Mouse (Mus musculus) MEL (cell line): ENCODE results near the gene Gm42421. TPM values are rescaled to one million over a fixed set of nuclear protein-coding genes. Genes with fewer than 3 reads are reported as not detected.

ENCODE experiments used
- DNase-seq: peaks from one replicate; pipeline ENCODE4 v3.0.0; 2011; ENCODE audit warnings: low read depth, low spot score
- H3K27ac ChIP-seq: 2 replicates; pipeline ENCODE4 v1.5.1; 2012; ENCODE audit warnings: low read depth, mild to moderate bottlenecking, control low read depth, low read length, moderate library complexity; ENCODE audit not compliant: control insufficient read depth
- H3K27me3 ChIP-seq, 2 experiments: fragments of 150-350 bp in 1 of 2; sonication (generic) in 1 of 2; 2 replicates each; pipeline ENCODE4 v1.6.1; 2012; ENCODE audit warnings: low read length in 2 of 2, mild to moderate bottlenecking in 2 of 2, improper control_type of control experiment in 1 of 2, moderate library complexity in 1 of 2; ENCODE audit not compliant: insufficient read depth in 2 of 2, control insufficient read depth in 1 of 2
- H3K36me3 ChIP-seq, 2 experiments: 2 replicates each; pipeline ENCODE4 v1.6.1; 2012 to 2014; ENCODE audit warnings: low read length in 2 of 2, improper control_type of control experiment in 1 of 2, inconsistent platforms in 1 of 2, mild to moderate bottlenecking in 1 of 2; ENCODE audit not compliant: insufficient read depth in 2 of 2, control insufficient read depth in 1 of 2
- H3K4me1 ChIP-seq, 2 experiments: fragments of 150-350 bp in 1 of 2; sonication (generic) in 1 of 2; 2 replicates each; pipeline ENCODE4 v1.6.1; 2012; ENCODE audit warnings: low read length in 2 of 2, improper control_type of control experiment in 1 of 2, mild to moderate bottlenecking in 1 of 2; ENCODE audit not compliant: insufficient read depth in 2 of 2, control insufficient read depth in 1 of 2
- H3K4me3 ChIP-seq, 2 experiments: fragments of 150-350 bp in 1 of 2; sonication (generic) in 1 of 2; 2 replicates each; pipeline ENCODE4 v1.5.1; 2012; ENCODE audit warnings: low read depth in 2 of 2, low read length in 2 of 2, mild to moderate bottlenecking in 2 of 2, moderate library complexity in 2 of 2, control low read depth in 1 of 2, improper control_type of control experiment in 1 of 2; ENCODE audit not compliant: control insufficient read depth in 1 of 2, insufficient read depth in 1 of 2
- H3K79me2 ChIP-seq: 2 replicates; pipeline ENCODE4 v1.6.1; 2012; ENCODE audit warnings: mild to moderate bottlenecking, low read length, moderate library complexity; ENCODE audit not compliant: control insufficient read depth, poor library complexity, insufficient read depth
- H3K9ac ChIP-seq: 2 replicates; pipeline ENCODE4 v1.6.1; 2012; ENCODE audit warnings: low read depth, mild to moderate bottlenecking, control low read depth, low read length, moderate library complexity; ENCODE audit not compliant: control insufficient read depth, poor library complexity, severe bottlenecking
- H3K9me3 ChIP-seq: fragments of 150-350 bp; sonication (generic); replicated peaks from 2 replicates; pipeline ENCODE4 v1.6.1; 2012; ENCODE audit warnings: mild to moderate bottlenecking, low read length, improper control_type of control experiment, moderate library complexity; ENCODE audit not compliant: insufficient read depth
- BHLHE40 ChIP-seq: IDR thresholded peaks from 2 replicates; pipeline ENCODE4 v1.6.1; 2012; ENCODE audit warnings: low read depth, mild to moderate bottlenecking, inconsistent platforms, low read length, improper control_type of control experiment, borderline replicate concordance
- ELF1 ChIP-seq: IDR thresholded peaks from 2 replicates; pipeline ENCODE4 v1.6.1; 2014; ENCODE audit warnings: low read depth, mild to moderate bottlenecking, inconsistent platforms, low read length, improper control_type of control experiment, moderate library complexity
- ETS1 ChIP-seq: IDR thresholded peaks from 2 replicates; pipeline ENCODE4 v1.6.1; 2012; ENCODE audit warnings: low read depth, mild to moderate bottlenecking, inconsistent platforms, low read length, improper control_type of control experiment, moderate library complexity
- GABPA ChIP-seq: IDR thresholded peaks from 2 replicates; pipeline ENCODE4 v1.6.1; 2012; ENCODE audit warnings: low read depth, mild to moderate bottlenecking, inconsistent platforms, low read length, improper control_type of control experiment, moderate library complexity
- KAT2A ChIP-seq: conservative IDR thresholded peaks from 2 replicates; pipeline ENCODE4 v1.6.1; 2012; ENCODE audit warnings: low read depth, low read length, improper control_type of control experiment, inconsistent platforms
- MAZ ChIP-seq: IDR thresholded peaks from 2 replicates; pipeline ENCODE4 v1.6.1; 2012; ENCODE audit warnings: low read depth, mild to moderate bottlenecking, inconsistent platforms, low read length, improper control_type of control experiment
- MEF2A ChIP-seq: IDR thresholded peaks from 2 replicates; pipeline ENCODE4 v1.6.1; 2014; ENCODE audit warnings: low read depth, mild to moderate bottlenecking, inconsistent platforms, low read length, improper control_type of control experiment; ENCODE audit not compliant: poor library complexity, insufficient replicate concordance, severe bottlenecking; ENCODE audit errors: extremely low read depth
- MXI1 ChIP-seq: IDR thresholded peaks from 2 replicates; pipeline ENCODE4 v1.6.1; 2011; ENCODE audit warnings: mild to moderate bottlenecking, low read depth, low read length, improper control_type of control experiment
- POLR2AphosphoS5 ChIP-seq: IDR thresholded peaks from 2 replicates; pipeline ENCODE4 v1.6.1; 2012; ENCODE audit warnings: low read depth, borderline replicate concordance, mild to moderate bottlenecking, inconsistent platforms, low read length, moderate library complexity, mixed read lengths
- RCOR1 ChIP-seq: IDR thresholded peaks from 2 replicates; pipeline ENCODE4 v1.6.1; 2012; ENCODE audit warnings: low read depth, mild to moderate bottlenecking, inconsistent platforms, low read length, improper control_type of control experiment
- SIN3A ChIP-seq: IDR thresholded peaks from 2 replicates; pipeline ENCODE4 v1.6.1; 2012; ENCODE audit warnings: low read length, improper control_type of control experiment, inconsistent platforms
- SMC3 ChIP-seq: IDR thresholded peaks from 2 replicates; pipeline ENCODE4 v1.6.1; 2011; ENCODE audit warnings: low read depth, low read length, improper control_type of control experiment
- TAL1 ChIP-seq: IDR thresholded peaks from 2 replicates; pipeline ENCODE4 v1.6.1; 2012; ENCODE audit warnings: mild to moderate bottlenecking, inconsistent platforms, low read length, moderate library complexity, mixed read lengths
- TCF12 ChIP-seq: IDR thresholded peaks from 2 replicates; pipeline ENCODE4 v1.6.1; 2014; ENCODE audit warnings: low read depth, mild to moderate bottlenecking, inconsistent platforms, low read length, improper control_type of control experiment, moderate library complexity
- USF1 ChIP-seq: IDR thresholded peaks from 2 replicates; pipeline ENCODE4 v1.6.1; 2014; ENCODE audit warnings: low read depth, mild to moderate bottlenecking, inconsistent platforms, low read length, improper control_type of control experiment, moderate library complexity
- USF2 ChIP-seq, 2 experiments: IDR thresholded peaks; 2 replicates each; pipeline ENCODE4 v1.6.1; 2011 to 2012; ENCODE audit warnings: improper control_type of control experiment in 2 of 2, low read length in 2 of 2, borderline replicate concordance in 1 of 2, inconsistent platforms in 1 of 2, low read depth in 1 of 2, mild to moderate bottlenecking in 1 of 2; ENCODE audit not compliant: insufficient read depth in 1 of 2
- ZKSCAN1 ChIP-seq: IDR thresholded peaks from 2 replicates; pipeline ENCODE4 v1.6.1; 2012; ENCODE audit warnings: low read depth, mild to moderate bottlenecking, inconsistent platforms, low read length, improper control_type of control experiment, moderate library complexity
- ZMIZ1 ChIP-seq: IDR thresholded peaks from 2 replicates; pipeline ENCODE4 v1.6.1; 2012; ENCODE audit warnings: low read depth, mild to moderate bottlenecking, inconsistent platforms, low read length, improper control_type of control experiment, moderate library complexity
- ZNF384 ChIP-seq: IDR thresholded peaks from 2 replicates; pipeline ENCODE4 v1.6.1; 2012; ENCODE audit warnings: low read depth, mild to moderate bottlenecking, inconsistent platforms, low read length, improper control_type of control experiment
- polyA plus RNA-seq, 2 experiments: library from polyadenylated mRNA; stranded (reverse) in 1 of 2; unstranded in 1 of 2; fragments of >175 nt in 1 of 2; fragments of >200 nt in 1 of 2; gene quantifications; 2 replicates each; pipeline versions ENCODE4 v1.2.1 to v1.2.4; 2012; ENCODE audit warnings: low replicate concordance in 2 of 2, low read depth in 1 of 2; ENCODE audit not compliant: insufficient read length in 2 of 2, insufficient read depth in 1 of 2, missing spikeins in 1 of 2
- total RNA-seq: library from RNA; depleted of rRNA; stranded (reverse); fragments of 300-350 nt; gene quantifications from 2 replicates; pipeline ENCODE4 v1.2.3, GENCODE M21; 2012

Gene Gm42421
- total and polyA plus RNA-seq, 3 experiments, result 0.39 to 0.84 TPM; not detected in 1

DNA sequence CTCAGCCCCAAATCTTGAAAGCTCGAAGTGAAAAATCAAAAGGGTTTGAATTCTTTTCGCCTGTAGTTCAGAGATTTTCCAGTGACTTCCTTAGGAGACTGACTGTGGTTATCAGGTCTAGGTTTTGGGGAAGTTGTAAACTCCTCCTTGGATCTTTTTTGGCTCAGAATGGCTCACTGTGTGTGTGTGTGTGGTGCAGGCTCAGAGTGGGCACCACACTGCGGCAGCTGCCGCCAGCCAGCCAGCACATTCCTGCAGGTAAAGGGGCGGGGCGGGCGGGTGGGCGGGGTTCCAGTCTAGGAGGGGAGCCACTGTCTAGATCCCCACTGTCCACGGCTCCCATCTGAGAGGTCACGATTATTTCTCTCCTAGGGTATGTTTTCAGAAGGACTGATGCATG lies 13.6 kb downstream of the Gm42421 start (continued):
- no peak for TF ChIP-seq MAZ
- TF ChIP-seq, all 39 proteins: peak for 0

DNA sequence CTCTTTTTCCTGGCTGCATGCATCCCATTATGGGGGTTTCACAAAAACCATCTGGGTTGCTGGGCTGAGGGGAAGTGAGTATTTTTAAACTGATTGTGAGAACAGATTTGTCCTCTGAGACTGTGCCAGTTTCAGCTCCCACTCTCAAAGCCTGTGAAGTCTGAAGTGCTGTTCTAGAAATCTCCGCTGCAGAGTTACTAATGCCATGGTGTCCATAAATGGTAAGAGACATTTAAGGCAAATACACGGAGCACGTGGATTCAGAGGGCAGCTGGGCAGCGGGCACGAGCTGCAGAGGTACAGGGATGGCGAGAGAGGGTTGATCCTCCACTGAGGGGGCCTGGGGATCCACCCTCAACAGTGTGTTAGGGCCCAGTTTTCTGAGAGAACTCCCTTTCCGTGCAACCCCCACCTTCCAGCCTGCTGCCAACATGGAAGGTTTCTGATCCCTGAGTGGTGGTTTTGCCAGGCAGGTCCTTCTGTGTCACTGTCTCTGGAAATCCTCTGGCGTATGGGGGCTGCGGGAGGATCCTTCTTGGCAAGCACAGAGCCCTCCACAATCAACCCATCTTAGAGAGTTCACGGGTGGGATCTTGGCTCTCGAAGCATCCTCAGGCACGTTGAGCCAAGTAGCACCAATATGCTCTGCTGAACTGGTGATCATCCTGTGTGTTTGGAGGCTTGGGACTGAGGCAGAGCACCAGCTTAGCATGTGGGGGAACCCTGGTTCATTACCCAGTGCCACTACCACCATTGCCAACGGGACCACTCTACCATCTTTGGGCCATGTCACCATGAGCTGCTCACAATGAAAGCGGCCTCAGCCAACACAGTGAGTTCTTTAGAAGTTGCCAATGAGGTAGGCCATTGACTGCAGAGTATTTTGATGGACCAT lies 15.5 kb downstream of the Gm42421 start:
- no peaks in the 10 kb centered on the region for H3K79me2 ChIP-seq
- TF ChIP-seq KAT2A (no peak), POLR2AphosphoS5 (no peak), SIN3A (no peak), ZKSCAN1 (no peak), USF1 (no peak), ELF1 (no peak), GABPA (no peak), ZNF384 (no peak), ETS1 (no peak), MXI1 (no peak), MEF2A (no peak), RCOR1 (no peak), TCF12 (no peak), ZMIZ1 (no peak), SMC3 (no peak), BHLHE40 (no peak), TAL1 (no peak), USF2 (IDR thresholded peaks at IDR 0.05; ENCODE audit: borderline replicate concordance in 1 of 2, insufficient read depth in 1 of 2, low read depth in 1 of 2, low read length in 2 of 2) (no peak)
- no peak for DNase-seq
- H3K9me3 ChIP-seq, result no peaks in the 10 kb centered on the region
- no peaks in the 10 kb centered on the region for H3K36me3 ChIP-seq
- H3K9ac ChIP-seq, result no peak overlapping the region
- no peaks in the 10 kb centered on the region for H3K4me1 ChIP-seq
- no peaks in the 10 kb centered on the region for H3K27me3 ChIP-seq
- H3K27ac ChIP-seq, result no peak overlapping the region
- H3K4me3 ChIP-seq, result no peak overlapping the region
